Mouse (Mus musculus) stomach, embryonic 16.5 days (tissue): ENCODE data around the gene Fermt2. TPM values are rescaled to one million over a fixed set of nuclear protein-coding genes. Genes with fewer than 3 reads are reported as not detected.

Experiments used
- ATAC-seq: fragments of 200-750 bp; cut with Nextera tagmentation; 2 replicates; pipeline ENCODE4 v1.8.0; 2017; ENCODE audit warnings: moderate number of reproducible peaks, moderate TSS enrichment; ENCODE audit not compliant: insufficient read depth, low FRiP score
- H3K27ac ChIP-seq: fragments of 300-500 bp; sonication (generic); 2 replicates; pipeline ENCODE4 v1.5.1; 2014; ENCODE audit warnings: low read length
- H3K27me3 ChIP-seq: fragments of 300-500 bp; sonication (generic); 2 replicates; pipeline ENCODE4 v1.6.1; 2014; ENCODE audit warnings: low read length, control low read depth, mixed read lengths; ENCODE audit not compliant: control insufficient read depth, insufficient read depth
- H3K36me3 ChIP-seq: fragments of 300-500 bp; sonication (generic); 2 replicates; pipeline ENCODE4 v1.6.1; 2014; ENCODE audit warnings: low read length; ENCODE audit not compliant: control insufficient read depth, insufficient read depth
- H3K4me1 ChIP-seq: fragments of 300-500 bp; sonication (generic); 2 replicates; pipeline ENCODE4 v1.6.1; 2014; ENCODE audit warnings: low read length, control low read depth, mixed read lengths; ENCODE audit not compliant: control insufficient read depth, insufficient read depth
- H3K4me2 ChIP-seq: fragments of 300-500 bp; sonication (generic); 2 replicates; pipeline ENCODE4 v1.6.1; 2014; ENCODE audit warnings: low read depth, low read length, mixed read lengths
- H3K4me3 ChIP-seq: fragments of 300-500 bp; sonication (generic); replicated peaks from 2 replicates; pipeline ENCODE4 v1.5.1; 2014; ENCODE audit warnings: mild to moderate bottlenecking, low read length
- H3K9ac ChIP-seq: fragments of 300-500 bp; sonication (generic); 2 replicates; pipeline ENCODE4 v1.6.1; 2014; ENCODE audit warnings: low read length
- H3K9me3 ChIP-seq: fragments of 300-500 bp; sonication (generic); replicated peaks from 2 replicates; pipeline ENCODE4 v1.6.1; 2016; ENCODE audit warnings: low read length, control low read depth; ENCODE audit not compliant: control insufficient read depth
- WGBS: fragments of 180-500 bp; shearing (Covaris S2); extraction: QIAGEN DNeasy Blood & Tissue Kit; methylation state at CpG from one replicate; pipeline ENCODE4 v1.1.7; 2014; 5-methylcytosine and 5-hydroxymethylcytosine counted together
- polyA plus RNA-seq: library from polyadenylated mRNA; unstranded; fragments of >200 nt; fragmentation: Nextera tagmentation; extraction: Ambion mirVana; gene quantifications from 2 replicates; pipeline ENCODE4 v1.2.1, GENCODE M21; 2015

The Fermt2 gene
- polyA plus RNA-seq, 1 experiment from 2014 or later = 235 TPM

- WGBS = 71% methylated on average over 4 of the region's 4 CpGs
- Histone ChIP-seq H3K27ac (no peak overlapping the region), H3K9me3 (no peaks in the 10 kb centered on the region), H3K4me2 (no peak overlapping the region), H3K27me3 (no peaks in the 10 kb centered on the region), H3K9ac (no peak overlapping the region), H3K36me3 (no peaks in the 10 kb centered on the region), H3K4me3 (no peak overlapping the region), H3K4me1 (no peaks in the 10 kb centered on the region)
- no peak for ATAC-seq
These were observed 110.6 kb downstream of the Fermt2 start for GRCm38 (mm10) chr14:45419323-45419722.

- no peaks in the 10 kb centered on the region for H3K4me1 ChIP-seq
- no peak overlapping the region for H3K27ac ChIP-seq
- WGBS = 76% methylated on average over 3 of the region's 3 CpGs
- no peaks in the 10 kb centered on the region for H3K27me3 ChIP-seq
- H3K4me3 ChIP-seq = no peak overlapping the region
- no peaks in the 10 kb centered on the region for H3K9me3 ChIP-seq
- no peak overlapping the region for H3K9ac ChIP-seq
- ATAC-seq = no peak
- H3K36me3 ChIP-seq = no peaks in the 10 kb centered on the region
- no peak overlapping the region for H3K4me2 ChIP-seq
These were observed 111.4 kb downstream of the Fermt2 start for GRCm38 (mm10) chr14:45418553-45418952.

DNA sequence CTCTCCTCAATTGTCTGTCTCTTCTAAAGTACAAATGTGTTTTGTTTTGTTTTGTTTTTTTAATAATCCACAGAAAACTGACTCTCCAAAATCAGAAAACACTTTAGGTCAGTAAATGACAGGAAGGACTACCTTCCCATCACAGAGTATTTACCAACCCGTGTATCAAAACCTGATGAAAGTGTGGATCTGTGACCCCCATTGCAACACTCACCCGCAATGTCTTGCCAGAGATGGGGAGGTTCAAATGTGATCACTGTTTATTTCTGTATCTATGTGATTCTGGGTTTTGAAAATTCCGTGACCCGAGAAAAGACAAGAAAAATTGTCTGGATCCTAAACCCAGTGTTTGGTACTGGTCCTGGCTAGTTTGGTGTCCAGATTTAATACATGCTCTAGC is 113.7 kb downstream of the Fermt2 start:
- Histone ChIP-seq H3K9ac (no peak overlapping the region), H3K27ac (no peak overlapping the region), H3K4me1 (no peaks in the 10 kb centered on the region), H3K27me3 (no peaks in the 10 kb centered on the region), H3K4me2 (no peak overlapping the region), H3K9me3 (no peaks in the 10 kb centered on the region), H3K36me3 (no peaks in the 10 kb centered on the region), H3K4me3 (no peak overlapping the region)
- no peak for ATAC-seq
- 91% methylated on average over 4 of the region's 4 CpGs for WGBS

Other genes starting within 250 kb of the Fermt2 start
- 49.1 and 51.9 TPM in 2 replicates for gene Ero1l, start 211.3 kb downstream of the Fermt2 start, polyA plus RNA-seq
- gene Psmc6, start 200.3 kb downstream of the Fermt2 start, polyA plus RNA-seq = 128 and 138 TPM in 2 replicates
- gene Styx, start 179.0 kb downstream of the Fermt2 start, polyA plus RNA-seq = 39.3 and 46.1 TPM in 2 replicates
- gene Gnpnat1, start 125.2 kb downstream of the Fermt2 start, polyA plus RNA-seq = 45.5 and 55.1 TPM in 2 replicates
- gene Ddhd1, start 128.0 kb upstream of the Fermt2 start, polyA plus RNA-seq = 4.3 and 5.2 TPM in 2 replicates